Mouse (Mus musculus): ENCODE measurements at regions not wholly inside any gene's neighbourhood (a gene's known extent, or its start where the extent isn't known, plus 50 kb on each side); places are given as distances from the start of the nearest gene placed in this dataset.
"Not testable (repeated sequence)": the region's sequence is repeated elsewhere in the genome, so short reads cannot be mapped to it uniquely, and the experiment has no call there.

- H3K4me3 ChIP-seq (ENCODE audit: low read depth, low read length), result no peak overlapping the region
- H3K27me3 ChIP-seq (ENCODE audit: insufficient read depth, low read length), result no peaks in the 10 kb centered on the region
- H3K36me3 ChIP-seq (ENCODE audit: insufficient read depth), result no peaks in the 10 kb centered on the region
- ATAC-seq, result no peak
- H3K4me2 ChIP-seq (ENCODE audit: low read depth), result no peak overlapping the region
- 56% methylated on average over 7 of the region's 7 CpGs for WGBS
- H3K27ac ChIP-seq (ENCODE audit: low read depth, low read length), result no peak overlapping the region
- no peaks in the 10 kb centered on the region for H3K9me3 ChIP-seq (ENCODE audit: low read length)
- no peak overlapping the region for H3K9ac ChIP-seq
- no peak for DNase-seq
- H3K4me1 ChIP-seq (ENCODE audit: insufficient read depth), result no peaks in the 10 kb centered on the region
- no peak for TF ChIP-seq CTCF (IDR thresholded peaks at IDR 0.05; ENCODE audit: low read depth)
Observed at GRCm38 (mm10) chr5:40441239-40441638, 686.0 kb upstream of the Hs3st1 start.

DNA sequence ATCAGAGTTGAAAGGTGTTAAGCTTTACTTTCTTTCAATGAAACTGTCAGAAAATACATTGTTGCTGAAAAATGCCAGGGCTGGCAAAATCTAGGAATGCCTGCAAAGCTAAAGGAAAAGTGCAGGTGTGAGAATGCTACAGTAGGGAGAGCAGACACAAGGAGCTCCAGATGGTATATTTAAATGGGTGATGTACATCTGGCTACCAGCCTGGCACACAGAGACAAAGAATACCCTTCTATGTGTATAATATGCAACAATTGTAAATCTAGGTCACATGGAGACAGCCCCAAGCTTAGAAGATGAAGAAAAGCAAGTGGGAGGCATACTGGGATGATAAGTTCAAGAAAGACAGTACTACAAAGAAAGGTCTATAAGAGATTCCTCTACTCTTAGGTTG is 647.4 kb upstream of the Hs3st1 start:
- TF ChIP-seq CTCF (IDR thresholded peaks at IDR 0.05; ENCODE audit: low read depth), result no peak
- ATAC-seq (peak; percentile 27), DNase-seq (no peak)
- no peaks in the 10 kb centered on the region for H3K36me3 ChIP-seq (ENCODE audit: insufficient read depth)
- no peak overlapping the region for H3K27ac ChIP-seq (ENCODE audit: low read depth, low read length)
- H3K9ac ChIP-seq, result no peak overlapping the region
- H3K9me3 ChIP-seq (ENCODE audit: low read length), result no peaks in the 10 kb centered on the region
- H3K4me2 ChIP-seq (ENCODE audit: low read depth), result no peak overlapping the region
- H3K4me1 ChIP-seq (ENCODE audit: insufficient read depth), result no peaks in the 10 kb centered on the region
- no peaks in the 10 kb centered on the region for H3K27me3 ChIP-seq (ENCODE audit: insufficient read depth, low read length)
- H3K4me3 ChIP-seq (ENCODE audit: low read depth, low read length), result no peak overlapping the region

DNA sequence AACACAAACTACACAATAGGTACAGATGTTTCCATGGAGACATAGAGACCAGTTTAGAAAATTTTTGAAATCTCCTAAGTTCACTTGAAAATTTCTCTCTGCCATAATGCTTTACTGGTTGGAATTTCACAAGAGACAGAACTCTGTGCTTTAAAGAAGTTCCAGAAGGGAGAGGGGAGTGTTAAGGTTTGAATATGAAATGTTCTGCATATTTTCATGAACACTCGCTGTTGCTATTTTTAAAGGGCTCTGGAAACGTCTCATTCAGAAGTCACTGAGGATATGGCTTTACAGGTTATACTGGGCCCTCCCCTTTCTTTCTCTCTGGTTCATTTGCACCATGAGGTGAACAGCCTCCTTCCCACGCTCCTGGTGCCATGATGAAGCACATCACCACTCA is 639.5 kb upstream of the Hs3st1 start:
- Histone ChIP-seq H3K4me2 (ENCODE audit: low read depth) (no peak overlapping the region), H3K27me3 (ENCODE audit: insufficient read depth, low read length) (no peaks in the 10 kb centered on the region), H3K27ac (ENCODE audit: low read depth, low read length) (peak overlapping the region; percentile 40), H3K9me3 (ENCODE audit: low read length) (no peaks in the 10 kb centered on the region), H3K36me3 (ENCODE audit: insufficient read depth) (no peaks in the 10 kb centered on the region), H3K9ac (no peak overlapping the region), H3K4me1 (ENCODE audit: insufficient read depth) (peaks cover 4% of the 10 kb centered on the region; the same call in 1 of the 2 replicates), H3K4me3 (ENCODE audit: low read depth, low read length) (no peak overlapping the region)
- peak; percentile 24 for DNase-seq
- WGBS, result 62% methylated on average over 3 of the region's 3 CpGs
- peak; percentile 45 for ATAC-seq
- no peak for TF ChIP-seq CTCF (IDR thresholded peaks at IDR 0.05; ENCODE audit: low read depth)

- Histone ChIP-seq H3K4me2 (ENCODE audit: low read depth) (no peak overlapping the region), H3K9ac (no peak overlapping the region), H3K27me3 (ENCODE audit: insufficient read depth, low read length) (no peaks in the 10 kb centered on the region), H3K9me3 (ENCODE audit: low read length) (no peaks in the 10 kb centered on the region), H3K4me1 (ENCODE audit: insufficient read depth) (peaks cover 3% of the 10 kb centered on the region; the same call in 1 of the 2 replicates), H3K4me3 (ENCODE audit: low read depth, low read length) (no peak overlapping the region), H3K27ac (ENCODE audit: low read depth, low read length) (no peak overlapping the region), H3K36me3 (ENCODE audit: insufficient read depth) (no peaks in the 10 kb centered on the region)
- ATAC-seq (no peak), DNase-seq (no peak)
- TF ChIP-seq CTCF (IDR thresholded peaks at IDR 0.05; ENCODE audit: low read depth), result no peak
Observed at GRCm38 (mm10) chr5:40389591-40389990, 634.3 kb upstream of the Hs3st1 start.

DNA sequence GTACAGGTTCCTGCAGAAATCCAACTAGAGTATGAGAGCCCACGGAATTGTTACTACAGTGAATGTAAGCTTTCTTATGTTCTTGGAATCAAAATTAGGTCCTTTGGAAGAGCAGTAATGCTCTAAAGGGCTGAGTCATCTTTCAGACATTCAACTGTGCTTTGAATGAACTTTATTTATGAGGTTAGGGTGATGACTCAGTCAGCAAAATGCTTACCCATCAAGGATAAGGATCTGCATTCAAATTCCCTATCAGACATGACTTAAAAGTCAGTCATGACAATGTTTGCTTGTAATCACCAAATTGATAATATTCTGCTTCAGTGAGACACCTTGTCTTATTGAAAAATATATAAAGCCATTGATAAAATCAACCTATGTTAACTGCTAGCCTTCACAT is 611.7 kb upstream of the Hs3st1 start:
- Histone ChIP-seq H3K27ac (ENCODE audit: low read depth, low read length) (no peak overlapping the region), H3K9me3 (ENCODE audit: low read length) (no peaks in the 10 kb centered on the region), H3K4me3 (ENCODE audit: low read depth, low read length) (no peak overlapping the region), H3K4me2 (ENCODE audit: low read depth) (no peak overlapping the region), H3K9ac (no peak overlapping the region), H3K4me1 (ENCODE audit: insufficient read depth) (no peaks in the 10 kb centered on the region), H3K36me3 (ENCODE audit: insufficient read depth) (no peaks in the 10 kb centered on the region), H3K27me3 (ENCODE audit: insufficient read depth, low read length) (no peaks in the 10 kb centered on the region)
- WGBS, result 78% methylated on average over 1 of the region's 1 CpGs
- TF ChIP-seq CTCF (IDR thresholded peaks at IDR 0.05; ENCODE audit: low read depth), result no peak
- no peak for DNase-seq
- ATAC-seq, result no peak

- no peaks in the 10 kb centered on the region for H3K9me3 ChIP-seq (ENCODE audit: low read length)
- no peak overlapping the region for H3K27ac ChIP-seq (ENCODE audit: low read depth, low read length)
- no peak overlapping the region for H3K9ac ChIP-seq
- no peak overlapping the region for H3K4me2 ChIP-seq (ENCODE audit: low read depth)
- no peak for TF ChIP-seq CTCF (IDR thresholded peaks at IDR 0.05; ENCODE audit: low read depth)
- H3K27me3 ChIP-seq (ENCODE audit: insufficient read depth, low read length), result no peaks in the 10 kb centered on the region
- no peaks in the 10 kb centered on the region for H3K36me3 ChIP-seq (ENCODE audit: insufficient read depth)
- no peaks in the 10 kb centered on the region for H3K4me1 ChIP-seq (ENCODE audit: insufficient read depth)
- DNase-seq (no peak), ATAC-seq (peak; percentile 16; the same call in 1 of the 2 replicates)
- 31% methylated on average over 1 of the region's 1 CpGs for WGBS
- H3K4me3 ChIP-seq (ENCODE audit: low read depth, low read length), result no peak overlapping the region
Observed at GRCm38 (mm10) chr5:40331237-40331636, 576.0 kb upstream of the Hs3st1 start.

DNA sequence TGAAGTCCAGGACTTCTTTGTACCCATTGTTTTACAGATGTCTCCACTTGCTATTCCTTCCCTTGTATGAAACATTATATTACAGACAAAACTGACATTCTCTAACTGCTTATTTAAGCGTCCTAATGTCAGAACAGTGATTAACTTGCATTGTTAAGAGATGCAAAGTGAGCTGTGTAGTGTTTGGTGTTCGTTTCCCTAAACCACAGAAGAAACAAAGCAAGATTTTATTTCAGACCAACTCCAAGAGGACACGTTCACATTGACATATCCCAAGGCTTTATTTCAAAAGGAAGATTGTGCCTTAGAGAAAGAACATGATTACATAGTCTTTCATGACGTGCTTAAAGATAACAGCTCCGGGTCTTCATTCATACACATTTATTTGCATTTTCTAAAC is 553.2 kb upstream of the Hs3st1 start:
- TF ChIP-seq CTCF (IDR thresholded peaks at IDR 0.05; ENCODE audit: low read depth), result no peak
- Histone ChIP-seq H3K9me3 (ENCODE audit: low read length) (no peaks in the 10 kb centered on the region), H3K36me3 (ENCODE audit: insufficient read depth) (no peaks in the 10 kb centered on the region), H3K4me2 (ENCODE audit: low read depth) (no peak overlapping the region), H3K4me3 (ENCODE audit: low read depth, low read length) (no peak overlapping the region), H3K9ac (no peak overlapping the region), H3K27ac (ENCODE audit: low read depth, low read length) (no peak overlapping the region), H3K4me1 (ENCODE audit: insufficient read depth) (no peaks in the 10 kb centered on the region), H3K27me3 (ENCODE audit: insufficient read depth, low read length) (no peaks in the 10 kb centered on the region)
- WGBS, result 44% methylated on average over 5 of the region's 5 CpGs
- no peak for DNase-seq
- no peak for ATAC-seq

DNA sequence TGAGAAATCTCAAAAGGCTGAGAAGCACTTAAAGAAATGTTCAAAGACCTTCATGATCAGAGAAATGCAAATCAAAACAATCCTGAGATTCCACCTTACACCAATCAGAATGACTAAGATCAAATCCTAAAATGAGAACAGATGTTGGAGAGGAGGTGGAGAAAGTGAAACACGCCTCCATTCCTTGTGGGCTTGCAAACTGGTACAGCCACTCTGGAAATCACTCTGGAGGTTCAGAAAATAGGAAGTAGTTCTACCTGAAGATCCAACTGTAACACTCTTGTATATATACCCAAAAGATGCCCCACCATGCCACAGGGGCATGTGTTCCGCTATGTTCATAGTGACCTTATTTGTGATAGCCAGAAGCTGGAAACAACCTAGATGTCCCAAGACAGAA is 549.5 kb upstream of the Hs3st1 start:
- H3K9me3 ChIP-seq (ENCODE audit: low read length); ATAC-seq; H3K36me3 ChIP-seq (ENCODE audit: insufficient read depth); H3K27me3 ChIP-seq (ENCODE audit: insufficient read depth, low read length); H3K4me3 ChIP-seq (ENCODE audit: low read depth, low read length); H3K4me1 ChIP-seq (ENCODE audit: insufficient read depth); H3K9ac ChIP-seq; H3K27ac ChIP-seq (ENCODE audit: low read depth, low read length); DNase-seq; H3K4me2 ChIP-seq (ENCODE audit: low read depth): not testable (repeated sequence)
- WGBS, result 87% methylated on average over 2 of the region's 2 CpGs

Data from forebrain, postnatal 0 days (tissue).